Mouse (Mus musculus) embryonic facial prominence, embryonic 12.5 days (tissue): ENCODE results near the gene Dcn. TPM values are rescaled to one million over a fixed set of nuclear protein-coding genes. Genes with fewer than 3 reads are reported as not detected.

Source experiments
- ATAC-seq: fragments of 200-750 bp; cut with Nextera tagmentation; 2 replicates; pipeline ENCODE4 v1.8.0; 2017; ENCODE audit not compliant: insufficient number of reproducible peaks, insufficient read depth, low FRiP score, low TSS enrichment
- H3K27ac ChIP-seq: fragments of 300-500 bp; sonication (generic); 2 replicates; pipeline ENCODE4 v1.5.1; 2016; ENCODE audit warnings: mild to moderate bottlenecking
- H3K27me3 ChIP-seq: fragments of 300-500 bp; sonication (generic); 2 replicates; pipeline ENCODE4 v1.6.1; 2016; ENCODE audit warnings: mild to moderate bottlenecking, moderate library complexity
- H3K36me3 ChIP-seq: fragments of 300-500 bp; sonication (generic); 2 replicates; pipeline ENCODE4 v1.6.1; 2016; ENCODE audit warnings: mild to moderate bottlenecking
- H3K4me1 ChIP-seq: fragments of 300-500 bp; sonication (generic); 2 replicates; pipeline ENCODE4 v1.6.1; 2016
- H3K4me2 ChIP-seq: fragments of 300-500 bp; sonication (generic); replicated peaks from 2 replicates; pipeline ENCODE4 v1.6.1; 2016; ENCODE audit warnings: mild to moderate bottlenecking, moderate library complexity
- H3K4me3 ChIP-seq: fragments of 300-500 bp; sonication (generic); 2 replicates; pipeline ENCODE4 v1.5.1; 2016; ENCODE audit warnings: mild to moderate bottlenecking
- H3K9ac ChIP-seq: fragments of 300-500 bp; sonication (generic); 2 replicates; pipeline ENCODE4 v1.6.1; 2016; ENCODE audit warnings: mild to moderate bottlenecking, moderate library complexity
- H3K9me3 ChIP-seq: fragments of 300-500 bp; sonication (generic); 2 replicates; pipeline ENCODE4 v1.6.1; 2016; ENCODE audit warnings: mild to moderate bottlenecking, moderate library complexity
- WGBS: fragments of 180-500 bp; shearing (Covaris S2); methylation state at CpG from one replicate; pipeline ENCODE4 v1.1.7; 2016; 5-methylcytosine and 5-hydroxymethylcytosine counted together
- polyA plus RNA-seq: library from polyadenylated mRNA; unstranded; fragments of >200 nt; fragmentation: Nextera tagmentation; extraction: Ambion mirVana; gene quantifications from 2 replicates; pipeline ENCODE4 v1.2.1, GENCODE M21; 2016

Dcn gene
- polyA plus RNA-seq, 1 experiment from 2014 or later: 87.0 TPM

GRCm38 (mm10) chr10:97484049-97484448 is 4.6 kb downstream of the Dcn start:
- ATAC-seq: no peak
- H3K4me2 ChIP-seq: no peak overlapping the region
- WGBS: 70% methylated on average over 2 of the region's 2 CpGs
- H3K27ac ChIP-seq: no peak overlapping the region
- H3K36me3 ChIP-seq: no peaks in the 10 kb centered on the region
- peaks cover 11% of the 10 kb centered on the region; the same call in 1 of the 2 replicates for H3K4me1 ChIP-seq
- H3K27me3 ChIP-seq: no peaks in the 10 kb centered on the region
- H3K9me3 ChIP-seq: no peaks in the 10 kb centered on the region
- no peak overlapping the region for H3K9ac ChIP-seq
- H3K4me3 ChIP-seq: no peak overlapping the region

DNA sequence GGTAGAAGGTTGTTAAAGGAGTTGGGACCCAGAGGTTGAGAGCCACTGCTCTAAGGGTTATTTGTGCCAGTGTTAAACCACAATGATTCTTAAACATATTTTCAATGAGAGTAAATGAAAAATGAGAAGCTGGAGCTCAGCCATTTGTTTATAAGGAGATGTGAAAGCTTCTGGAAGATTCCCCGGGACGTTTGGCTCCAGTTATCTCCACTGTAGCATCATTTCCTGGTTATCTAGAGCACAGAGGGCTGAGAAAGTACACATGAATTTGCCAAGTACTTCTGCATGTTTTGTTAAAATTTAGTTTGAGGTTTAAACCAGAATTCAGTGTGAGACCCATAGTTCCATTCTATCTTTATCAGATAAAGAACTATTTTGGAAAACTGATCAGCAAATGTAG is 5.7 kb downstream of the Dcn start:
- Histone ChIP-seq H3K27ac (no peak overlapping the region), H3K9ac (no peak overlapping the region), H3K36me3 (no peaks in the 10 kb centered on the region), H3K4me2 (no peak overlapping the region), H3K9me3 (no peaks in the 10 kb centered on the region), H3K4me3 (no peak overlapping the region), H3K27me3 (no peaks in the 10 kb centered on the region), H3K4me1 (peaks cover 3% of the 10 kb centered on the region; the same call in 1 of the 2 replicates)
- WGBS: 83% methylated on average over 2 of the region's 2 CpGs
- ATAC-seq: no peak

DNA sequence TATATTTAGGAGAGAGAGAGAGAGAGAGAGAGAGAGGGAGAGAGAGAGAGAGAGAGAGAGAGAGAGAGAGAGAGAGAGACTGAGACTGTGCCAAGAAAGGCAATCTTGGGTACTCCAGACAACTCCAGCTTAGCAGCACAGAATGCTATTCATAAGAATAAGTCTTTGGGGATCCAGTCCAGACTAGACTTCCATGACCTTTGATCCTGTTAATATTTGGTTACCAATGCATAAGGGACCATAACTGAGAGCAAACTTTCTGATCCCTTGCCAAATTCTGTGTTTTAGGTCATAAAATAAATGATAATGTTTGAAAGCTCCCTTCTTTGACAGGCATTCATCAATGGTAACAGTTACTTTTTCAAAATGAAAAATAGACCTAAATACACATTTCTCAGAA is 6.7 kb downstream of the Dcn start:
- Histone ChIP-seq H3K4me3 (no peak overlapping the region), H3K9ac (no peak overlapping the region), H3K36me3 (no peaks in the 10 kb centered on the region), H3K27me3 (no peaks in the 10 kb centered on the region), H3K9me3 (no peaks in the 10 kb centered on the region), H3K4me1 (no peaks in the 10 kb centered on the region), H3K27ac (no peak overlapping the region), H3K4me2 (no peak overlapping the region)
- peak; percentile 74; the same call in 1 of the 2 replicates for ATAC-seq

- Histone ChIP-seq H3K4me2 (no peak overlapping the region), H3K27me3 (no peaks in the 10 kb centered on the region), H3K36me3 (no peaks in the 10 kb centered on the region), H3K9ac (no peak overlapping the region), H3K4me1 (no peaks in the 10 kb centered on the region), H3K27ac (no peak overlapping the region), H3K4me3 (no peak overlapping the region), H3K9me3 (no peaks in the 10 kb centered on the region)
- no peak for ATAC-seq
- 85% methylated on average over 6 of the region's 6 CpGs for WGBS
These were observed 8.0 kb downstream of the Dcn start for GRCm38 (mm10) chr10:97487269-97487989.

- H3K9ac ChIP-seq: no peak overlapping the region
- H3K9me3 ChIP-seq: no peaks in the 10 kb centered on the region
- ATAC-seq: no peak
- H3K4me2 ChIP-seq: no peak overlapping the region
- no peaks in the 10 kb centered on the region for H3K27me3 ChIP-seq
- H3K4me1 ChIP-seq: no peaks in the 10 kb centered on the region
- no peak overlapping the region for H3K4me3 ChIP-seq
- no peaks in the 10 kb centered on the region for H3K36me3 ChIP-seq
- 43% methylated on average over 4 of the region's 4 CpGs for WGBS
- no peak overlapping the region for H3K27ac ChIP-seq
These were observed 13.1 kb downstream of the Dcn start for GRCm38 (mm10) chr10:97492367-97492980.

GRCm38 (mm10) chr10:97497646-97498045 is 18.2 kb downstream of the Dcn start:
- Histone ChIP-seq H3K9me3 (no peaks in the 10 kb centered on the region), H3K27me3 (no peaks in the 10 kb centered on the region), H3K27ac (no peak overlapping the region), H3K4me2 (no peak overlapping the region), H3K36me3 (no peaks in the 10 kb centered on the region), H3K9ac (no peak overlapping the region), H3K4me3 (no peak overlapping the region), H3K4me1 (no peaks in the 10 kb centered on the region)
- ATAC-seq: no peak
- 55% methylated on average over 5 of the region's 5 CpGs for WGBS

DNA sequence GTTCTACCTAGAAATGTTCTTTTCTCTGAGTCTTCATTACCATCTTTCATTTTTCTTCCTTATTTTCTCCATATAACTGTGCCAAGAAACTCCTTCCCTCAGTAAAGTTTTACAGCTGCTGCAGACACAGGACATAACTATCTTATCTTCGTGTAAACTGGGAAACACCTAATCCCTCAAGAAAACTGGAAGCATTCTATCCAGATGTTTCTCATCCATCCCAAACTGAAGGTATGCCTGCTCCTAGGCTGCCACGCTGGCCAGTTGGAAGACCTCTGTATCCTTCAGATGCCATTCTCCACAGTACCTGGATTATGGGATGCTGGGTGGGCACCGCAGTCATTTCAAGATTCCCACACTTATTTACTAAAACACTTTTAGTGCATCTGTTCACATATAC is 44.0 kb downstream of the Dcn start:
- H3K27ac ChIP-seq: no peak overlapping the region
- H3K9me3 ChIP-seq: no peaks in the 10 kb centered on the region
- H3K4me2 ChIP-seq: no peak overlapping the region
- H3K4me1 ChIP-seq: no peaks in the 10 kb centered on the region
- no peak for ATAC-seq
- 80% methylated on average over 3 of the region's 3 CpGs for WGBS
- H3K27me3 ChIP-seq: no peaks in the 10 kb centered on the region
- H3K4me3 ChIP-seq: no peak overlapping the region
- no peaks in the 10 kb centered on the region for H3K36me3 ChIP-seq
- no peak overlapping the region for H3K9ac ChIP-seq

GRCm38 (mm10) chr10:97535697-97536096 is 56.3 kb downstream of the Dcn start:
- Histone ChIP-seq H3K4me3 (no peak overlapping the region), H3K9ac (no peak overlapping the region), H3K4me2 (no peak overlapping the region), H3K9me3 (no peaks in the 10 kb centered on the region), H3K36me3 (no peaks in the 10 kb centered on the region), H3K27me3 (no peaks in the 10 kb centered on the region), H3K4me1 (no peaks in the 10 kb centered on the region; the same call in 1 of the 2 replicates), H3K27ac (no peak overlapping the region)
- 69% methylated on average over 4 of the region's 4 CpGs for WGBS
- ATAC-seq: no peak

- Histone ChIP-seq H3K9ac (no peak overlapping the region), H3K4me1 (no peaks in the 10 kb centered on the region; the same call in 1 of the 2 replicates), H3K4me2 (no peak overlapping the region), H3K36me3 (no peaks in the 10 kb centered on the region), H3K27me3 (no peaks in the 10 kb centered on the region), H3K9me3 (no peaks in the 10 kb centered on the region), H3K4me3 (no peak overlapping the region), H3K27ac (peak overlapping the region; percentile 41; the same call in 1 of the 2 replicates)
- no peak for ATAC-seq
- 13% methylated on average over 2 of the region's 2 CpGs for WGBS
These were observed 57.5 kb downstream of the Dcn start for GRCm38 (mm10) chr10:97536921-97537320.

GRCm38 (mm10) chr10:97538202-97538601 is 58.8 kb downstream of the Dcn start:
- H3K27me3 ChIP-seq: no peaks in the 10 kb centered on the region
- H3K4me1 ChIP-seq: no peaks in the 10 kb centered on the region; the same call in 1 of the 2 replicates
- no peak overlapping the region for H3K4me2 ChIP-seq
- WGBS: 88% methylated on average over 4 of the region's 4 CpGs
- no peaks in the 10 kb centered on the region for H3K36me3 ChIP-seq
- no peak overlapping the region for H3K4me3 ChIP-seq
- no peak overlapping the region for H3K9ac ChIP-seq
- peak overlapping the region; percentile 46; the same call in 1 of the 2 replicates for H3K27ac ChIP-seq
- H3K9me3 ChIP-seq: no peaks in the 10 kb centered on the region
- no peak for ATAC-seq

GRCm38 (mm10) chr10:97547740-97548139 is 68.3 kb downstream of the Dcn start:
- ATAC-seq: no peak
- no peak overlapping the region for H3K27ac ChIP-seq
- WGBS: 59% methylated on average over 1 of the region's 1 CpGs

More at GRCm38 (mm10) chr10:97547740-97548139, 68.3 kb downstream of the Dcn start:
- no peaks in the 10 kb centered on the region for H3K4me1 ChIP-seq
- H3K4me3 ChIP-seq: no peak overlapping the region
- H3K27me3 ChIP-seq: no peaks in the 10 kb centered on the region
- no peak overlapping the region for H3K9ac ChIP-seq
- no peaks in the 10 kb centered on the region for H3K36me3 ChIP-seq
- H3K9me3 ChIP-seq: no peaks in the 10 kb centered on the region
- no peak overlapping the region for H3K4me2 ChIP-seq
